Mouse (Mus musculus) kidney, adult 2 months (tissue): ENCODE measurements around the gene Fbxo46. TPM values are rescaled to one million over a fixed set of nuclear protein-coding genes. Genes with fewer than 3 reads are reported as not detected.
"Not testable (repeated sequence)": the region's sequence is repeated elsewhere in the genome, so short reads cannot be mapped to it uniquely, and the experiment has no call there.

Source experiments
- DNase-seq: peaks from one replicate; pipeline ENCODE4 v3.0.0; 2021
- H3K27ac ChIP-seq: fragments of 200-500 bp; 2 replicates; pipeline ENCODE4 v1.5.1; 2012; ENCODE audit warnings: low read depth, low read length, control low read depth, inconsistent platforms; ENCODE audit not compliant: insufficient read depth
- H3K27me3 ChIP-seq: fragments of 200-500 bp; replicated peaks from 2 replicates; pipeline ENCODE4 v1.6.1; 2012; ENCODE audit warnings: mild to moderate bottlenecking, moderate library complexity, low read length, inconsistent platforms; ENCODE audit not compliant: control insufficient read depth, insufficient read depth
- H3K36me3 ChIP-seq: fragments of 200-500 bp; 2 replicates; pipeline ENCODE4 v1.6.1; 2012; ENCODE audit warnings: mild to moderate bottlenecking, moderate library complexity, low read length, inconsistent platforms; ENCODE audit not compliant: control insufficient read depth, insufficient read depth
- H3K4me1 ChIP-seq: fragments of 200-500 bp; 2 replicates; pipeline ENCODE4 v1.6.1; 2011; ENCODE audit warnings: low read length; ENCODE audit not compliant: control insufficient read depth, insufficient read depth
- H3K4me3 ChIP-seq: fragments of 200-500 bp; 2 replicates; pipeline ENCODE4 v1.5.1; 2011; ENCODE audit warnings: mild to moderate bottlenecking, low read depth, low read length, control low read depth; ENCODE audit not compliant: insufficient read depth
- CTCF ChIP-seq: fragments of 200-500 bp; conservative IDR thresholded peaks from 2 replicates; pipeline ENCODE4 v1.5.1; 2011; ENCODE audit warnings: low read depth, mild to moderate bottlenecking, control low read depth, low read length, moderate library complexity, mixed read lengths; ENCODE audit not compliant: insufficient read depth, insufficient read length
- POLR2A ChIP-seq: fragments of 200-500 bp; IDR thresholded peaks from one replicate; pipeline ENCODE4 v1.6.1; 2011; ENCODE audit warnings: low read depth, low read length, control low read depth
- WGBS: fragments of 180-500 bp; shearing (Covaris S2); methylation state at CpG from one replicate; pipeline ENCODE4 v1.1.7; 2018; 5-methylcytosine and 5-hydroxymethylcytosine counted together
- polyA plus RNA-seq: library from polyadenylated mRNA; depleted of rRNA; stranded (reverse); fragments of >200 nt; gene quantifications from 2 replicates; pipeline ENCODE4 v1.2.3, GENCODE M21; 2012; rRNA removed

Fbxo46 gene
- polyA plus RNA-seq = 9.2 and 9.5 TPM in 2 replicates

DNA sequence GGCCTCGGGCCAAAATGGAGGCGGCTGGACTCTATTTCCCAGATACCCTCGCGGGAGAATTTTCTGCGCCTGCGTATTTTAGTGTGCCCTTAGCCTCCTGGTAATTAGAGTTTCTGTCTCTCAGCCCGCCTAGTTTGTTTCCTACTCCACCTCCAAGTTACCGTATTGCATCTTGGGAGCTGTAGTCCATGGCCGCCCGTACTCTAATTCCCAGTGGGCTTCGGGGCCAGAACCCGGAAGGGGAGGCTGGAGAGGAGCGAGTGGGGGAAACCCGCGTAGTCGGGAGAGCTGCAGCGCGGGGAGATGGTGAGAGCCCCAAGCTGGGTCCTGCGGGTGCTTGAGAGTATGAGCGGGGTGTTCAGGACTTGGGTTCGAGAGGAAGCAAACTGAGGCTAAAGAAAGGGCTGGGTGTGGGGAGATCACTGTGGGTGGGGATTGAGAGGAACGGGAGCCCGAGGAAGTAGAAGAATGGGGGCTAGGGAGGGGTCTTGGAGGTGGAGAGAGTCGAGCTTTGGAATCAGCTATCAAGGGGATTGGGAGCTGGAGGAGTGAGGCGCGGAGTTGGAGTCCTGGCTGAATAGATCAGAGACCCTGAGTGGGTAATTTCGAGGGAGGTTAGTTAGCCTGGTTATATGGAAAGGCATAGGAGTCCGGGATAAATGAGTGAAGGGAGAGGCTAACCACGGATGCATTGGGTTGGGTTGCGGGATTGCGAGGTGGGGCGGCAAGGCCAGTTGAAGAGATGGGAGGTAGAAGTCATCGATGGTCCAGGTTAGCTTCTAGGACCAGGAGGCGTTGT is at the start of gene Fbxo46:
Gene Fbxo46, plus strand, starts transcription at position 229 of the 799 bp plus-strand sequence.
- 2% methylated on average over 34 of the region's 34 CpGs for WGBS
- 0 out of 2 replicates have a peak within 1 kb of the TSS, but pooled peaks have one; percentile 22 for H3K27ac ChIP-seq
- DNase-seq = peak; percentile 98
- no peaks in the 10 kb centered on the region for H3K36me3 ChIP-seq
- H3K4me1 ChIP-seq = peaks cover 26% of the 10 kb centered on the region
- H3K27me3 ChIP-seq = no peaks in the 10 kb centered on the region
- peak within 1 kb of the TSS; percentile 91 for H3K4me3 ChIP-seq
- TF ChIP-seq POLR2A = peak; percentile 76
- TF ChIP-seq CTCF = no peak

DNA sequence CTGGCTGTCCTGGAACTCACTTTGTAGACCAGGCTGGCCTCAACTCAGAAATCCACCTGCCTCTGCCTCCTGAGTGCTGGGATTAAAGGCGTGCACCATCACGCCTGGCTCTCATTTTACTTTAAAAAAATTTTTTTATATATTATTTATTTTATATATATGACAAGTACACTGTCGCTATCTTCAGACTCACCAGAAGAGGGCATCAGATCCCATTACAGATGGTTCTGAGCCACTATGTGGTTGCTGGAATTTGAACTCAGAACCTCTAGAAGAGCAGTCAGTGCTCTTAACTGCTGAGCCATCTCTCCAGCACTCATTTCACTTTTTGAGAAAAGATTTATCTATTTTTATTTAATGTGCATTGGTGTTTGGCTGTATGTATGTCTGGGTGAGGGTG is 48.6 kb upstream of the Fbxo46 start:
- 49% methylated on average over 3 of the region's 3 CpGs for WGBS

DNA sequence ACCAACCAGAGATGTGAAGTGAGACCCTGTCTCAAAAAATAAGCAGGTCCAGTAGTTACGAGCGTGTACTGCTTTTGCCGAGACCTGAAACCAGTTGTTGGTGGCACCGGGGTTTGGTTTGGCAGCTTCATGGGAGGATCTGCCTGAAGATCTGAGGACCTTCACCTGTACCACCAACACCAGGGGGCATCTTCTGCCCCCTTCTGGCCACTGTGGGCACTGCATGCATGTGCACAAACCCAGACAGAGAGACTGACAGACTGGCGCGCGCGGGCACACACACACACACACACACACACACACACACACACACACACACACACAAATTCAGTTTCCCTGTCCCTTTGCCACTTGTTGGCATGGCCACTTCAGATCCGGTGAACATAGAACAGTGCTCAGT is 46.2 kb upstream of the Fbxo46 start:
- Histone ChIP-seq H3K27ac (no peak overlapping the region), H3K27me3 (no peaks in the 10 kb centered on the region), H3K4me3 (no peak overlapping the region), H3K4me1 (peaks cover 5% of the 10 kb centered on the region), H3K36me3 (no peaks in the 10 kb centered on the region)
- 75% methylated on average over 8 of the region's 9 CpGs for WGBS
- peak; percentile 63 for DNase-seq
- peak; percentile 55 for TF ChIP-seq CTCF
- TF ChIP-seq POLR2A = no peak

More for the DNA sequence above, 48.6 kb upstream of the Fbxo46 start:
- H3K4me1 ChIP-seq, DNase-seq, H3K4me3 ChIP-seq, H3K27ac ChIP-seq, H3K36me3 ChIP-seq, H3K27me3 ChIP-seq: not testable (repeated sequence)

DNA sequence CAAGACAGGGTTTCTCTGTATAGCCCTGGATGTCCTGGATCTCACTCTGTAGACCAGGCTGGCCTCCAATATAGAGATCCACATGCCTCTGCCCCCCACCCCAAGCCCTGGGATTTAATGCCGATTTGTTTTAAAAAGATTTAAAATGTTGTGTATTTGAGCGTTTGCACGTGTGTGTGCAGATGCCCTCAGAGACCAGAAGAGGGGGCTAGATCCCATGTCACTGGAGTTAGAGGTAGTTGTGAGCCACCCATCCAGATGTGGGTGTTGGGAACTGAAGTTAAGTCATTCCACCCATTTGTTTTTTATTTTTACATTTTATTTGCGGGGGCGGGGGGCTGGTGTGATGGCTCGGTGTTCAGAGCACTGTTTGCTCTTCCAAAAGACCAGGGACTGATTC is 45.2 kb upstream of the Fbxo46 start:
- DNase-seq = no peak
- no peaks in the 10 kb centered on the region for H3K36me3 ChIP-seq
- 96% methylated on average over 6 of the region's 6 CpGs for WGBS

GRCm38 (mm10) chr7:19075231-19075630 is 44.4 kb upstream of the Fbxo46 start:
- H3K4me3 ChIP-seq = peak overlapping the region; percentile 65
- H3K27me3 ChIP-seq = no peaks in the 10 kb centered on the region
- peaks cover 5% of the 10 kb centered on the region for H3K4me1 ChIP-seq
- 47% methylated on average over 5 of the region's 5 CpGs for WGBS
- H3K27ac ChIP-seq = no peak overlapping the region
- TF ChIP-seq CTCF (no peak), POLR2A (no peak)
- DNase-seq = no peak
- no peaks in the 10 kb centered on the region for H3K36me3 ChIP-seq

More for the DNA sequence above, 45.2 kb upstream of the Fbxo46 start:
- Histone ChIP-seq H3K4me1 (peaks cover 5% of the 10 kb centered on the region), H3K27ac (no peak overlapping the region), H3K27me3 (no peaks in the 10 kb centered on the region), H3K4me3 (no peak overlapping the region)
- TF ChIP-seq POLR2A = no peak
- TF ChIP-seq CTCF = no peak

GRCm38 (mm10) chr7:19075723-19076585 is 43.7 kb upstream of the Fbxo46 start, which contains the start of gene Dmwd:
Gene Dmwd, plus strand, starts transcription at chr7:19076227.
- H3K4me1 ChIP-seq = peaks cover 5% of the 10 kb centered on the region
- peak within 1 kb of the TSS; percentile 65 for H3K4me3 ChIP-seq
- DNase-seq = peak; percentile 98
- no peaks in the 10 kb centered on the region for H3K27me3 ChIP-seq
- no peaks in the 10 kb centered on the region for H3K36me3 ChIP-seq
- no peak for TF ChIP-seq CTCF
- no peak for TF ChIP-seq POLR2A
- H3K27ac ChIP-seq = 0 out of 2 replicates have a peak within 1 kb of the TSS, but pooled peaks have one; percentile 28
- 1% methylated on average over 87 of the region's 91 CpGs for WGBS

DNA sequence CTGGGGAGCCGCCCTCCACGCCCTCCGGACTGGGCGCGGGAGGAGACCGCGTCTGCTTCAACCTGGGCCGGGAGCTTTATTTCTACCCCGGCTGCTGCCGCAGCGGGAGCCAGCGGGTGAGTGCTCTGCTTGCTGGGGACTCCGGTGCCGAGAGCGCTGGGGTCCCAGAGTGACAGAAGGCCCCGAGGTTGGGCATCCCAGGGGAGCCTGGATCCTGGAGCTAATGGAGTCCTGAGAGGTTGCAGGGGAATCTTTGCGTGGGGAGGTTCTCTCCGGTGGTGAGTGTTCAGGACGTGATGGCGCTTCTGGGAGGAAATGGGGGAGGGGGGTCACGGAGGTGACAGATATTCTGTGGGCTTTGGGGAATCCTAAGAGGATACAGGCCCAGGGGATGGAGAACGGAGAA is 43.1 kb upstream of the Fbxo46 start:
- under 1% methylated on average over 22 of the region's 22 CpGs for WGBS
- no peak for DNase-seq
- H3K36me3 ChIP-seq = no peaks in the 10 kb centered on the region
- H3K4me1 ChIP-seq = peaks cover 5% of the 10 kb centered on the region
- peak overlapping the region; percentile 65 for H3K4me3 ChIP-seq
- H3K27ac ChIP-seq = 0 out of 2 replicates have a peak overlapping the region, but pooled peaks have one; percentile 28
- TF ChIP-seq CTCF (no peak), POLR2A (no peak)
- no peaks in the 10 kb centered on the region for H3K27me3 ChIP-seq
